Mouse (Mus musculus) heart, embryonic 11.5 days (tissue): ENCODE results near the gene Olfr487. TPM values are rescaled to one million over a fixed set of nuclear protein-coding genes. Genes with fewer than 3 reads are reported as not detected.
"Not testable (repeated sequence)": the region's sequence is repeated elsewhere in the genome, so short reads cannot be mapped to it uniquely, and the experiment has no call there.

Source experiments
- ATAC-seq: fragments of 200-750 bp; cut with Nextera tagmentation; replicated peaks from 2 replicates; pipeline ENCODE4 v1.8.0; 2017; ENCODE audit warnings: moderate library complexity; ENCODE audit not compliant: insufficient number of reproducible peaks, low FRiP score, low TSS enrichment
- H3K27ac ChIP-seq: fragments of 300-500 bp; sonication (generic); 2 replicates; pipeline ENCODE4 v1.5.1; 2014; ENCODE audit warnings: mild to moderate bottlenecking, low read depth, low read length
- H3K27me3 ChIP-seq: fragments of 300-500 bp; sonication (generic); 2 replicates; pipeline ENCODE4 v1.6.1; 2014; ENCODE audit warnings: mild to moderate bottlenecking, low read length, mixed read lengths; ENCODE audit not compliant: control insufficient read depth, insufficient read depth
- H3K36me3 ChIP-seq: fragments of 300-500 bp; sonication (generic); 2 replicates; pipeline ENCODE4 v1.6.1; 2014; ENCODE audit warnings: mild to moderate bottlenecking, low read length, moderate library complexity, mixed read lengths; ENCODE audit not compliant: control insufficient read depth, insufficient read depth
- H3K4me1 ChIP-seq: fragments of 300-500 bp; sonication (generic); 2 replicates; pipeline ENCODE4 v1.6.1; 2014; ENCODE audit warnings: low read length; ENCODE audit not compliant: control insufficient read depth, insufficient read depth
- H3K4me2 ChIP-seq: fragments of 300-500 bp; sonication (generic); 2 replicates; pipeline ENCODE4 v1.6.1; 2014; ENCODE audit warnings: mild to moderate bottlenecking, moderate library complexity
- H3K4me3 ChIP-seq: fragments of 300-500 bp; sonication (generic); 2 replicates; pipeline ENCODE4 v1.5.1; 2014; ENCODE audit warnings: low read depth, low read length
- H3K9ac ChIP-seq: fragments of 300-500 bp; sonication (generic); 2 replicates; pipeline ENCODE4 v1.6.1; 2014; ENCODE audit warnings: mild to moderate bottlenecking, low read depth, low read length, moderate library complexity
- H3K9me3 ChIP-seq: fragments of 300-500 bp; sonication (generic); replicated peaks from 2 replicates; pipeline ENCODE4 v1.6.1; 2016; ENCODE audit warnings: low read length; ENCODE audit not compliant: control insufficient read depth
- WGBS: fragments of 180-500 bp; shearing (Covaris S2); extraction: QIAGEN DNeasy Blood & Tissue Kit; methylation state at CpG from one replicate; pipeline ENCODE4 v1.1.7; 2014; ENCODE audit not compliant: insufficient replicate concordance; 5-methylcytosine and 5-hydroxymethylcytosine counted together
- polyA plus RNA-seq: library from polyadenylated mRNA; unstranded; fragments of >200 nt; fragmentation: Nextera tagmentation; extraction: Ambion mirVana; gene quantifications from 2 replicates; pipeline ENCODE4 v1.2.1, GENCODE M21; 2014

Olfr487 gene
- polyA plus RNA-seq, 1 experiment from 2014 or later: not detected

DNA sequence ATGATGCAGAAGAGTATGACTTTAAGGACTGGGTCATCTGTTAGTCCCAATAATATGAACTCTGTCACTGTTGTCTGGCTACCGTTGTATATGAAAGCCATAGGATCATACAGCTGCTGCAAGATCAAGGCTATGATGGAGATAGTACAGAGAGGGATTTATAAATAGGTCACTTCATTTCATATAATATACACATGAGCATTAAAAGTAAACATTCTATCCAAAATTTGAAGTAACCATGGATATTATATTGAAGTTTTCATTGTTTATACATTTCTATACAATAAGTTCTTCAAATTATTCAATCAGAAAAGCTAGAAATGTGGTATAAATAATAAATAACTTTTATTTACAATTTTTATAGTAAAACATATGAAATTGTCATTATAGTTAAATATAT is 41.8 kb downstream of the Olfr487 start, which contains the start of gene Olfr486:
Olfr486 (minus strand) TSS at position 101 of the 400 bp plus-strand sequence.
- not testable (repeated sequence) for H3K9ac ChIP-seq, ATAC-seq, H3K27me3 ChIP-seq, H3K4me3 ChIP-seq, H3K27ac ChIP-seq, H3K36me3 ChIP-seq, H3K4me2 ChIP-seq, H3K4me1 ChIP-seq, H3K9me3 ChIP-seq
- 94% methylated on average over 1 of the region's 1 CpGs for WGBS

GRCm38 (mm10) chr7:108159771-108160170 is 54.7 kb downstream of the Olfr487 start, which contains the start of gene Olfr485:
Gene Olfr485, minus strand, starts transcription at chr7:108159871.
- Histone ChIP-seq H3K9ac (no peak within 1 kb of the TSS), H3K36me3 (no peaks in the 10 kb centered on the region), H3K4me2 (no peak within 1 kb of the TSS), H3K27ac (no peak within 1 kb of the TSS), H3K27me3 (no peaks in the 10 kb centered on the region), H3K4me1 (no peaks in the 10 kb centered on the region), H3K4me3 (no peak within 1 kb of the TSS), H3K9me3 (no peaks in the 10 kb centered on the region; the same call in 1 of the 2 replicates)
- ATAC-seq: no peak

Other genes starting within 250 kb of the Olfr487 start
- gene Olfr476, start 249.8 kb downstream of the Olfr487 start, polyA plus RNA-seq: not detected in 2 replicates
- not detected in 2 replicates for gene Olfr477, start 227.9 kb downstream of the Olfr487 start, polyA plus RNA-seq
- not detected in 2 replicates for gene Olfr478, start 180.6 kb downstream of the Olfr487 start, polyA plus RNA-seq
- gene Olfr479, start 163.9 kb downstream of the Olfr487 start, polyA plus RNA-seq: not detected in 2 replicates
- not detected in 2 replicates for gene Olfr480, start 147.3 kb downstream of the Olfr487 start, polyA plus RNA-seq
- gene Olfr481, start 134.8 kb downstream of the Olfr487 start, polyA plus RNA-seq: not detected in 2 replicates
- not detected in 2 replicates for gene Olfr482, start 117.0 kb downstream of the Olfr487 start, polyA plus RNA-seq
- gene Olfr483, start 113.8 kb downstream of the Olfr487 start, polyA plus RNA-seq: not detected in 2 replicates
- not detected in 2 replicates for gene Olfr484, start 87.2 kb downstream of the Olfr487 start, polyA plus RNA-seq
- gene Olfr485, start 54.8 kb downstream of the Olfr487 start, polyA plus RNA-seq: not detected in 2 replicates
- not detected in 2 replicates for gene Olfr486, start 41.9 kb downstream of the Olfr487 start, polyA plus RNA-seq
- gene Olfr488, start 43.7 kb upstream of the Olfr487 start, polyA plus RNA-seq: not detected in 2 replicates
- not detected in 2 replicates for gene Olfr490, start 74.3 kb upstream of the Olfr487 start, polyA plus RNA-seq
- not detected in 2 replicates for gene Olfr491, start 98.8 kb upstream of the Olfr487 start, polyA plus RNA-seq
- gene Olfr492, start 109.0 kb upstream of the Olfr487 start, polyA plus RNA-seq: not detected in 2 replicates
- not detected in 2 replicates for gene Olfr493, start 132.3 kb upstream of the Olfr487 start, polyA plus RNA-seq
- gene Olfr494, start 150.7 kb upstream of the Olfr487 start, polyA plus RNA-seq: not detected in 2 replicates
- gene Olfr495, start 178.5 kb upstream of the Olfr487 start, polyA plus RNA-seq: not detected in 2 replicates
- gene Olfr497, start 205.8 kb upstream of the Olfr487 start, polyA plus RNA-seq: not detected in 2 replicates